Mouse (Mus musculus): ENCODE data around the gene Kansl2.

The Kansl2 gene

GRCm38 (mm10) chr15:98504514-98504913 is 29.6 kb downstream of the Kansl2 start:
- peak; percentile 87 for DNase-seq (ENCODE audit: low read depth, low spot score)

GRCm38 (mm10) chr15:98503317-98503716 is 30.7 kb downstream of the Kansl2 start:
- no peak for DNase-seq (ENCODE audit: low read depth, low spot score)

DNA sequence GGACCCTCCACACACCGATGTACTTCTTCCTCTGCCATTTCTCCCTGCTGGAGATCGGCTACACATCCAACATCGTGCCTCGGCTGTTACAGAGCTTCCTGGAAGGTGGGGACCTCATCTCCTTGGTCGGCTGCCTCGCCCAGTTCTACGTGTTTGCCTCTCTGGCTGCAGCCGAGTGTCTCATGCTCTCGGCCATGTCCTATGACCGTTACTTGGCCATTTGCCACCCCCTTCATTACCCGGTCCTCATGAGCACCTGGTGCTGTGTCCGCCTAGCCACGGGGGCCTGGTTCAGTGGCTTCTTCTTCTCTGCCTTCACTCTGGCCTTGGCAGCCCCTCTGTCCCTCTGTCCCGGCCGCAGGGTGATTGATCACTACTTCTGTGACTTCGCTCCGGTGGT is 36.4 kb downstream of the Kansl2 start:
- DNase-seq (ENCODE audit: low read depth, low spot score) = no peak

DNA sequence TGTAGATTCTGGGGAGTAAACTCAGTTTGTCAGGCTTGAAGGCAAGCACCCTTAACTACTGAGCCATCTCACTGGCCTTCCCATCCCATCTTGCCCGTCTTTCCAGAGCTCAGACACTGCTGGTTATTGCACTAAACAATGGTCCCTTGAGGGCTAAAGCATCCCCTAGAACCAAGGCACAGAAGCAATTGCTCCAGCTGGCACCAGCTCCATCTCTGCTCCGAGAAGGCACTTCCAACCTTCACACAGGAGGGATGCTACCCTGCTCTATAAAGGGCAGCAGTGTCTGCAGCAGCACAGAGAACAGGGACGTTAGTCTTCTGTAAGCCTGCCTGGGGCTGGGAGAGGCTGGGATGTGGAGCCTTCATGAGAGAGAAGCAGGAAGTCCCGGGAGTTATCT is 42.0 kb downstream of the Kansl2 start, which contains the start of gene Olfr279:
TSS of gene Olfr279 (plus strand) at position 301 of the 400 bp plus-strand sequence.
- DNase-seq (ENCODE audit: low read depth, low spot score) = no peak

- no peak for DNase-seq (ENCODE audit: low read depth, low spot score)
Observed at GRCm38 (mm10) chr15:98491332-98491731, 42.7 kb downstream of the Kansl2 start.

GRCm38 (mm10) chr15:98486433-98487021 is 47.5 kb downstream of the Kansl2 start:
- DNase-seq (ENCODE audit: low read depth, low spot score) = peak; percentile 39

GRCm38 (mm10) chr15:98483907-98484886 is 49.9 kb downstream of the Kansl2 start:
- peak; percentile 26 for DNase-seq (ENCODE audit: low read depth, low spot score)

DNA sequence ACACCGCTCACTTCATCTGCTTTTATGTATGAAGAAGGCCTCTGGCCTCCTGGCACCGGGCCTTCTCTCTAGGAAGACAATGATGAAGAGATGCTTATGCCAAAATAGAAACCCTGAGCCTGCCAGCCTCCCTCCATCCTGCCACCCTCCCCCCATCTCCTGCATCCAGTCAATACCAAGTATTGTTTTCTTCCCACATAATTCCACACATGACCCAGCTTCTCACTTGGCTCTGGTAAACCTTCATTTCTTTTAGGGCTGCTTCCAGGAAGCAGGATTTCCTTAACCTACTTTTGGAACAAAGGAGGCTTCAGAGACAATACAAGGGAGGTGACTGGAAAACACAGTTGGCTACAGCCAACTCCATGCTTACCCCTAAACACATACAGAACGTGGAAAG is 51.4 kb downstream of the Kansl2 start, which contains the start of gene Lalba:
TSS of gene Lalba (minus strand) at position 21 of the 400 bp plus-strand sequence.
- no peak for DNase-seq (ENCODE audit: low read depth, low spot score)

DNA sequence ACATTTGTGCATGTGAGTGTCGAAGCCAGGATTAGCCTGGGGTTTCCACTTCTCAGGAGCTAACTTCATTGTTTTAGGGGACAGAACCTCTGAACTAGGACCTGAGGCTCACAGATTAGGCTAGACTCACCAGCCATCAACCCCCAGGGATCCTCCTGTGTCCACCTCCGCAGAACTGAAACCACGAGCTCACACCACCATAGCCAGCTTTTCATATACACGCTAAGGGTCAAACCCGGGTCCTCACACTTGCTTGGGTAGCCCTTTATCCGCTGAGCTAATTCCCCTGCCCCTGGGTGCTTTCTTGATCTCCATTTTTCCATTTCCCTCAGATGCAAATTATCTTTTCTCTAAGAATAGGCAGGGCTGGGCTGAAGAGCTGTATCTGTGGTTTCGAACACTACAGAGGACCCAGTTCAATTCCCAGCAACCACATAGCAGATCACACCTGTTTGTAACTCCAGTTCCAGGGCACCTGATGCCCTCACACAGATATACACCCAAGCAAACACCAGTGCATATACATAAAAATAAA is 54.4 kb downstream of the Kansl2 start:
- no peak for DNase-seq (ENCODE audit: low read depth, low spot score)

GRCm38 (mm10) chr15:98476281-98476680 is 57.8 kb downstream of the Kansl2 start:
- no peak for DNase-seq (ENCODE audit: low read depth, low spot score)

DNA sequence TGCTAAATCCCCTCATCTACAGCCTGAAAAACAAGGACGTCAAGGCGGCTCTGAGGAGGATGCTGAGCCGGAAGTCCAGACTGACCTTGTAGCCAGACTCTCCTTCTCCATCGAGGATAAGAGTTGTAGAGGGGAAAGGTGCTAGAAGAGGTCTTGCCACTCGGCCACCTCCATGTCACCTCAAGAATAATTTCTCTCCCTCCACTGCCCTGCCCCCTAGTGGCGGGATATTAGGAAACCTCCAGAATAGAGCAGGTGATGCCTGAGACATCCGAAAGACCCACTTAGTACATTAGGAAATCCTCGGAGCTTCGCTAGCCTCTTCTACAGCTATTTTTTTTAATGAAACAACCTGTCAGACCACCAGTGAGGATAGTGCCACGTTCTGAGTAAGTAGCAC is 58.7 kb downstream of the Kansl2 start:
- DNase-seq (ENCODE audit: low read depth, low spot score) = peak; percentile 67

GRCm38 (mm10) chr15:98474958-98475357 is 59.1 kb downstream of the Kansl2 start:
- no peak for DNase-seq (ENCODE audit: low read depth, low spot score)

- DNase-seq (ENCODE audit: low read depth, low spot score) = no peak
Observed at GRCm38 (mm10) chr15:98471539-98471938, 62.5 kb downstream of the Kansl2 start.

DNA sequence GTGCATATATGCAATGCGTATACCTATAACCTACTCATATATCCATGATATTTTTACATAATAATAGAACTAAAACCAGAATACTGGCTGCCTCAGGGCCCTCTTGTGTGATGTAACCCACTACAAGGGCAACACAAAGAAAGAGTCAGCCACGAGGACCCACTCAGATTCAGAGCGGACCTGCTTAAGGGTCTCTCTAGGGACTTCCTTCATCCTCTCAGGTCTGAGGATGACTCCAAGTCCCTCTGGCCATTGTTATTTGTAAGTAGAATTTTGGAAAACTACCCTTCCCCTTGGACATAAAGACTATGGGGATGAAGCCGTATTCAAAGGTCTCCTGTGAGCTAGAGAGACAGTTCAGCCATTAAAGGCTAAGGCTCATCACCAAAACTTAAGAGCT is 64.5 kb downstream of the Kansl2 start, which contains the start of gene OR5BS1P:
TSS of gene OR5BS1P (plus strand) at position 301 of the 400 bp plus-strand sequence.
- no peak for DNase-seq (ENCODE audit: low read depth, low spot score)

All from CD4-positive, CD25-positive, alpha-beta regulatory T cell, adult 2 months (primary cell).